Comparison of ENCODE assay signal across 8 mouse cellular contexts in genomic region chr1:181841864-181842672, GRCm38 (mm10). TPM values are rescaled to one million over a fixed set of nuclear protein-coding genes. Genes with fewer than 3 reads are reported as not detected.
DNase-seq lines count a peak whose midpoint lies in the region; ATAC-seq and TF ChIP-seq lines count a peak whose summit lies in the region.

No protein-coding gene starts in this region.

- peak overlapping the region; percentile 61 for H3K4me3 ChIP-seq in cortical plate, adult 2 months (ENCODE audit: insufficient read depth, low read length)

- peak overlapping the region; percentile 74 for H3K27ac ChIP-seq in cortical plate, adult 2 months (ENCODE audit: insufficient read depth, low read length)

- no peak for TF ChIP-seq CTCF in cortical plate, adult 2 months (IDR thresholded peaks at IDR 0.05; ENCODE audit: extremely low read depth, insufficient read depth, low read length)

- peak; percentile 94 for DNase-seq in adipocyte (ENCODE audit: low spot score)
- peak; percentile 91 to 94 for DNase-seq in gastrocnemius, adult 8-10 months (ENCODE audit: low spot score in 2 of 2)
- DNase-seq in hindlimb bud, embryonic 11.5 days (ENCODE audit: extremely low spot score, low read depth, low spot score), result peak; percentile 77
- peak; percentile 87 to 94 for DNase-seq in left cerebral cortex, adult 8-10 months (ENCODE audit: low spot score in 2 of 2)
- DNase-seq in right cerebral cortex, adult 18-20 months, result peak; percentile 97
- peak; percentile 95 for DNase-seq in urinary bladder, adult 2 months (ENCODE audit: low spot score)

- TF ChIP-seq POLR2A in cortical plate, adult 2 months (IDR thresholded peaks at IDR 0.05; ENCODE audit: extremely low read depth, insufficient read depth, low read length), result peak; percentile 79

- ATAC-seq in megakaryocyte, adult 5-6 weeks (ENCODE audit: poor library complexity, severe bottlenecking), result peak; percentile 83

- H3K4me1 ChIP-seq in cortical plate, adult 2 months (ENCODE audit: control insufficient read depth, insufficient read depth, low read length), result peaks cover 2% of the 10 kb centered on the region; the same call in 1 of the 2 replicates

RNA-seq across cellular contexts. Expression of gene Lbr, which starts 0.8 kb away (rescaled TPM):
- polyA plus RNA-seq in cortical plate, adult 2 months (2012; rRNA removed), result 12.6 and 12.7 TPM in 2 replicates
- total RNA-seq in gastrocnemius, adult 8-10 months (2022), result 10 to 100 TPM; 20.4 to 23.4 (median 23.0) TPM
- 10 to 100 TPM; 12.1 to 15.2 (median 15.0) TPM for total RNA-seq in left cerebral cortex, adult 8-10 months (2022)
- total RNA-seq in megakaryocyte, adult 5-6 weeks (2015), result 457 and 500 TPM in 2 replicates
- total RNA-seq in megakaryocyte, adult 5-6 weeks (2017), result 415 and 440 TPM in 2 replicates
- 24.7 and 25.4 TPM in 2 replicates for polyA plus RNA-seq in urinary bladder, adult 2 months (2012; rRNA removed)

Comparison
In these comparisons a context has a peak if more than half of its experiments do, and no peak if none do; other contexts are left out.
1. Peak in every context shown above with its lines: DNase-seq, ATAC-seq, H3K4me3 ChIP-seq and H3K27ac ChIP-seq.
2. RNA of gene Lbr, which starts 0.8 kb away (total RNA-seq): 415 to 500 TPM in megakaryocyte, adult 5-6 weeks; 20.4 to 23.4 TPM in gastrocnemius, adult 8-10 months and 12.1 to 15.2 TPM in left cerebral cortex, adult 8-10 months; every median in the first group is over 10 times any median in the second.